ENCODE assay signal across 20 mouse cellular contexts in the genomic region with DNA sequence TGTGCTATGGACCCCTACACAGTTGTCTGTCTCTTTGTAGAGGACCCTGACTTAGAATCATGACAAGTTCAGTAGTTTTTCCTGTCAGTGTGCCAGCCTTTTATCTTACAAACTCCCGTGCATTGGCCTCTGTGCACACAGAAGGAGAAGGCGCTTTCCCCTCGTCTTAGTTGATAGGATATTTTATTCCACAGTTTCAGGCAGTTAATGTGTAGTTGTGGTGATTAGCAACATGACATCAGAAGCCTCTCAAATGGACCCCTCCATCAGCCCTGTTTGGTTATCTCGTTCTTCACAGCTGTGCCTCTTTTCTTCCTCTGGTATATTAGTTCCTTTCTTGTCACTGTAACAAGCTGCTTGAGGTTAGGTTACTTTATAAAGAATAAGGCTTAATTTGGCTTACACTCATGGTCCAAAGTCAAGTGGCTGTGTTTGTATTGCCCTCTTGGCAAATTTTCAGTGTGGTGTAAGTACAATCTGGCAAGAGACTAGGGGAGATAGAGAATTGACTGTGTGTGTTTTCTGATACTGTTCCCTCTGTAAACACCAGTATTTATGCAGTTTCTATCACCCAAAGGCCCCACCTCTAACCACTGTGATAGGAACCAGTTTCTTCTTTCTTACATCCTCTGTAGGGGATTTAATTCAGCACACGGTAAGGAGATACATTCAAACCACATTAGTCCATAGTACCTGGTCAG.
DNase-seq lines count a peak whose midpoint lies in the region; ATAC-seq and TF ChIP-seq lines count a peak whose summit lies in the region.
"Had no signal": no experiment of that assay in that cellular context is flagged by ENCODE, and none has a peak within 500 bp of the region (broad histone marks: within the 10 kb centered on the region; RNA-seq: fewer than 3 reads in every experiment).

No protein-coding gene starts in this region.

- no peak for ATAC-seq in heart, embryonic 15.5 days (replicated peaks; ENCODE audit: insufficient number of reproducible peaks, insufficient read depth, low FRiP score, low read depth)
- no peak for ATAC-seq in heart, embryonic 11.5 days (replicated peaks; ENCODE audit: insufficient number of reproducible peaks, low FRiP score, low TSS enrichment)
- ATAC-seq in megakaryocyte-erythroid progenitor cell, adult 5-6 weeks (replicated peaks; ENCODE audit: low FRiP score, low TSS enrichment, poor library complexity, severe bottlenecking), result peak; percentile 88
- ATAC-seq: midbrain, embryonic 16.5 days; Patski had no signal

- TF ChIP-seq EP300 in MEL (IDR thresholded peaks at IDR 0.05; ENCODE audit: low read depth in 1 of 2, low read length in 2 of 2), result peak; percentile 76 to 87

- H3K9ac ChIP-seq in heart, embryonic 15.5 days, result no peak overlapping the region
- no peak overlapping the region for H3K9ac ChIP-seq in heart, embryonic 11.5 days (ENCODE audit: low read depth, low read length)
- H3K9ac ChIP-seq in MEL (ENCODE audit: control insufficient read depth, low read depth, low read length, poor library complexity, severe bottlenecking), result no peak overlapping the region
- H3K9ac ChIP-seq: hindbrain, embryonic 14.5 days; limb, embryonic 15.5 days; neural tube, embryonic 12.5 days had no signal

- WGBS in heart, embryonic 15.5 days, result 36% methylated on average over 5 of the region's 5 CpGs
- WGBS in heart, embryonic 11.5 days (ENCODE audit: insufficient replicate concordance), result 54% methylated on average over 5 of the region's 5 CpGs

- no peak for TF ChIP-seq RAD21 in MEL (IDR thresholded peaks at IDR 0.05; ENCODE audit: low read depth, low read length)

- H3K36me3 ChIP-seq in heart, embryonic 15.5 days, result no peaks in the 10 kb centered on the region
- H3K36me3 ChIP-seq in heart, embryonic 11.5 days (ENCODE audit: control insufficient read depth, insufficient read depth, low read length), result no peaks in the 10 kb centered on the region
- peaks cover 0 to 50% of the 10 kb centered on the region in 2 experiments; a peak in 2 of 4 replicates for H3K36me3 ChIP-seq in MEL (ENCODE audit: control insufficient read depth in 1 of 2, insufficient read depth in 2 of 2, low read length in 2 of 2)

- TF ChIP-seq POLR2A in MEL (IDR thresholded peaks at IDR 0.05; ENCODE audit: control insufficient read depth in 1 of 2, insufficient read depth in 1 of 2, low read depth in 1 of 2, low read length in 2 of 2, poor library complexity in 1 of 2), result no peak

- H3K4me2 ChIP-seq in heart, embryonic 15.5 days, result no peak overlapping the region
- no peak overlapping the region for H3K4me2 ChIP-seq in heart, embryonic 11.5 days
- H3K4me2 ChIP-seq: hindbrain, embryonic 14.5 days; limb, embryonic 15.5 days; neural tube, embryonic 12.5 days had no signal

- no peaks in the 10 kb centered on the region for H3K79me2 ChIP-seq in MEL (ENCODE audit: control insufficient read depth, insufficient read depth, low read length, poor library complexity)

- DNase-seq in MEL (ENCODE audit: low read depth, low spot score), result peak; percentile 89
- DNase-seq in induced T-regulatory cell, adult 2 months (ENCODE audit: low read depth), result peak; percentile 70
- DNase-seq in adrenal gland, adult 2 months, result no peak
- no peak for DNase-seq in frontal cortex, postnatal 36 days (ENCODE audit: low spot score in 2 of 2)
- DNase-seq: cerebellum, adult 18-20 months; gastrocnemius, adult 2 months; kidney, adult 18-20 months; kidney, postnatal 14 days; lung, postnatal 36 days; right cerebral cortex, postnatal 25 days had no signal

- H3K4me3 ChIP-seq in heart, embryonic 15.5 days, result no peak overlapping the region
- no peak overlapping the region for H3K4me3 ChIP-seq in heart, embryonic 11.5 days (ENCODE audit: low read depth, low read length)
- H3K4me3 ChIP-seq in MEL (ENCODE audit: control insufficient read depth in 1 of 2, insufficient read depth in 1 of 2, low read depth in 2 of 2, low read length in 2 of 2), result no peak overlapping the region
- H3K4me3 ChIP-seq: forebrain, embryonic 10.5 days; gastrocnemius, adult 2 months; limb, embryonic 15.5 days; neural tube, embryonic 12.5 days had no signal

- no peaks in the 10 kb centered on the region for H3K27me3 ChIP-seq in heart, embryonic 15.5 days
- no peaks in the 10 kb centered on the region for H3K27me3 ChIP-seq in heart, embryonic 11.5 days (ENCODE audit: control insufficient read depth, insufficient read depth, low read length)
- no peaks in the 10 kb centered on the region for H3K27me3 ChIP-seq in MEL (ENCODE audit: control insufficient read depth in 1 of 2, insufficient read depth in 2 of 2, low read length in 2 of 2)
- H3K27me3 ChIP-seq: CH12.LX; limb, embryonic 15.5 days; neural tube, embryonic 12.5 days; Patski had no signal

- H3K9me3 ChIP-seq in heart, embryonic 15.5 days (replicated peaks), result no peaks in the 10 kb centered on the region
- H3K9me3 ChIP-seq in heart, embryonic 11.5 days (replicated peaks; ENCODE audit: control insufficient read depth, low read length), result no peaks in the 10 kb centered on the region
- no peaks in the 10 kb centered on the region for H3K9me3 ChIP-seq in MEL (replicated peaks; ENCODE audit: insufficient read depth, low read length)
- H3K9me3 ChIP-seq: forebrain, embryonic 10.5 days; limb, embryonic 15.5 days; neural tube, embryonic 12.5 days had no signal

- peaks cover 68% of the 10 kb centered on the region for H3K4me1 ChIP-seq in heart, embryonic 15.5 days (replicated peaks)
- peaks cover 54% of the 10 kb centered on the region for H3K4me1 ChIP-seq in heart, embryonic 11.5 days (ENCODE audit: control insufficient read depth, insufficient read depth, low read length)
- peaks cover 15 to 32% of the 10 kb centered on the region in 2 experiments for H3K4me1 ChIP-seq in MEL (ENCODE audit: control insufficient read depth in 1 of 2, insufficient read depth in 2 of 2, low read length in 2 of 2)
- H3K4me1 ChIP-seq: forebrain, embryonic 10.5 days; neural tube, embryonic 12.5 days had no signal

- peak overlapping the region; percentile 76; the same call in 1 of the 2 replicates for H3K27ac ChIP-seq in heart, embryonic 15.5 days
- H3K27ac ChIP-seq in heart, embryonic 11.5 days (ENCODE audit: low read depth, low read length), result no peak overlapping the region
- peak overlapping the region; percentile 90 for H3K27ac ChIP-seq in MEL (ENCODE audit: control insufficient read depth, low read depth, low read length)
- H3K27ac ChIP-seq: forebrain, embryonic 10.5 days; hindbrain, embryonic 14.5 days; limb, embryonic 15.5 days; neural tube, embryonic 12.5 days had no signal

- no peak for TF ChIP-seq CTCF in MEL (IDR thresholded peaks at IDR 0.05 in 2 of 3, conservative IDR thresholded peaks at IDR 0.05 in 1 of 3; ENCODE audit: control insufficient read depth in 1 of 3, insufficient read depth in 1 of 3, low read depth in 2 of 3, low read length in 3 of 3, poor library complexity in 1 of 3, severe bottlenecking in 1 of 3)

TF ChIP-seq in MEL, 35 proteins besides CTCF, POLR2A, EP300 and RAD21:
- TF ChIP-seq MAZ (IDR thresholded peaks at IDR 0.05; ENCODE audit: low read depth, low read length), result no peak
- no peak for TF ChIP-seq CHD1 (IDR thresholded peaks at IDR 0.05; ENCODE audit: low read depth, low read length)
- TF ChIP-seq GABPA (IDR thresholded peaks at IDR 0.05; ENCODE audit: low read depth, low read length), result no peak
- TF ChIP-seq BHLHE40 (IDR thresholded peaks at IDR 0.05; ENCODE audit: borderline replicate concordance, low read depth, low read length), result peak; percentile 89
- no peak for TF ChIP-seq USF2 (IDR thresholded peaks at IDR 0.05; ENCODE audit: borderline replicate concordance in 1 of 2, insufficient read depth in 1 of 2, low read depth in 1 of 2, low read length in 2 of 2)
- peak; percentile 79 for TF ChIP-seq SIN3A (IDR thresholded peaks at IDR 0.05; ENCODE audit: low read length)
- TF ChIP-seq GATA1 (IDR thresholded peaks at IDR 0.05; ENCODE audit: low read depth, low read length), result peak; percentile 93
- no peak for TF ChIP-seq E2F4 (IDR thresholded peaks at IDR 0.05; ENCODE audit: borderline replicate concordance, low read depth, low read length)
- peak; percentile 77 for TF ChIP-seq MYB (IDR thresholded peaks at IDR 0.05; ENCODE audit: low read depth, low read length)
- peak; percentile 96 for TF ChIP-seq ETS1 (IDR thresholded peaks at IDR 0.05; ENCODE audit: low read depth, low read length)
- TF ChIP-seq KAT2A (conservative IDR thresholded peaks at IDR 0.05; ENCODE audit: low read depth, low read length), result no peak
- TF ChIP-seq RCOR1 (IDR thresholded peaks at IDR 0.05; ENCODE audit: low read depth, low read length), result peak; percentile 76
- no peak for TF ChIP-seq JUND (IDR thresholded peaks at IDR 0.05; ENCODE audit: low read depth, low read length)
- TF ChIP-seq ZKSCAN1 (IDR thresholded peaks at IDR 0.05; ENCODE audit: low read depth, low read length), result no peak
- TF ChIP-seq ZC3H11A (IDR thresholded peaks at IDR 0.05; ENCODE audit: low read depth, low read length), result no peak
- no peak for TF ChIP-seq ZNF384 (IDR thresholded peaks at IDR 0.05; ENCODE audit: low read depth, low read length)
- TF ChIP-seq HCFC1 (IDR thresholded peaks at IDR 0.05; ENCODE audit: low read depth, low read length), result peak; percentile 24; the same call in 1 of the 2 replicates
- TF ChIP-seq POLR2AphosphoS5 (IDR thresholded peaks at IDR 0.05; ENCODE audit: borderline replicate concordance, low read depth, low read length), result no peak
- TF ChIP-seq TCF12 (IDR thresholded peaks at IDR 0.05; ENCODE audit: low read depth, low read length), result peak; percentile 85
- peak; percentile 96 for TF ChIP-seq TAL1 (IDR thresholded peaks at IDR 0.05; ENCODE audit: low read length)

Comparison
In these comparisons a context has a peak if more than half of its experiments do, and no peak if none do; other contexts are left out.
1. DNase-seq: peak in MEL (single experiment) and induced T-regulatory cell, adult 2 months (single experiment); none in adrenal gland, adult 2 months (single experiment) and frontal cortex, postnatal 36 days (0 of 2).